ENCODE assay signal across 21 mouse cellular contexts in the genomic region with DNA sequence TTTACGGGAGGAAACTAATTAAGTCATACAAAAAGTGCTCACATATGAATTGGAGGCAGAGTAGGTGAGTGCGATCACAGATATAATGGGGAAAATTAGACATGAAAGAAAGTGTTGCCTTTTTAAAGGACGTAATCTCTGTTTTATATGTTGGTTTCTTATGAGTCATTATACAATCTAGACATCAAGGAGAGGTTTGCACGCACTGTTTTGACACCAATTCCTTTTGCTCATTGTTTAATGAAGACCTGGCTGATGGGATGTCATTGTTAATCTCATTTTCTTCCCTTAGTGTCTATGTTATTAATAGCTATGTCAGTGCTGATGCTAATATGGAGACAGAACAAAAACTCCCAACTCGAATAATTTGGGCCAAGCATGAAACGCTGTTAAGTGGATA. TPM values are rescaled to one million over a fixed set of nuclear protein-coding genes. Genes with fewer than 3 reads are reported as not detected.
A peak's percentile ranks its signal among the peaks of the same experiment; 100 is the strongest.
DNase-seq lines count a peak whose midpoint lies in the region; ATAC-seq lines count a peak whose summit lies in the region.
"Had no signal": no experiment of that assay in that cellular context is flagged by ENCODE, and none has a peak within 500 bp of the region (broad histone marks: within the 10 kb centered on the region; RNA-seq: fewer than 3 reads in every experiment).

No protein-coding gene starts in this region.

- no peak overlapping the region for H3K4me3 ChIP-seq in forebrain, embryonic 14.5 days (ENCODE audit: low read depth, low read length)
- no peak overlapping the region for H3K4me3 ChIP-seq in forebrain, embryonic 12.5 days (replicated peaks)
- no peak overlapping the region for H3K4me3 ChIP-seq in liver, embryonic 12.5 days
- no peak overlapping the region for H3K4me3 ChIP-seq in liver, embryonic 11.5 days (ENCODE audit: low read depth, low read length)
- H3K4me3 ChIP-seq in heart, embryonic 10.5 days: no peak overlapping the region
- H3K4me3 ChIP-seq: embryonic facial prominence, embryonic 13.5 days; heart, adult 2 months; heart, embryonic 12.5 days had no signal

- peak; percentile 31 for DNase-seq in forebrain, embryonic 14.5 days (ENCODE audit: low spot score)
- no peak for DNase-seq in liver, embryonic 11.5 days (ENCODE audit: low spot score)
- peak; percentile 14 for DNase-seq in Muller cell, postnatal 12 days (ENCODE audit: inconsistent ontology term)
- peak; percentile 18 for DNase-seq in retina, embryonic 14.5 days (ENCODE audit: low spot score)
- DNase-seq in heart, embryonic 10.5 days (ENCODE audit: low spot score): no peak
- DNase-seq in frontal cortex, adult 2 months (ENCODE audit: extremely low spot score in 1 of 2, low spot score in 1 of 2): no peak
- DNase-seq: adrenal gland, postnatal 14 days; cerebellum, adult 18-20 months; cerebellum, adult 9-11 months; cerebellum, postnatal 36 days; gastrocnemius, postnatal 14 days; heart, adult 2 months; heart, postnatal 36 days; kidney, adult 11 months had no signal

- H3K27ac ChIP-seq in forebrain, embryonic 14.5 days (ENCODE audit: low read depth, low read length): no peak overlapping the region
- H3K27ac ChIP-seq in forebrain, embryonic 12.5 days: no peak overlapping the region
- H3K27ac ChIP-seq in liver, embryonic 12.5 days: no peak overlapping the region; the same call in 1 of the 2 replicates
- no peak overlapping the region for H3K27ac ChIP-seq in liver, embryonic 11.5 days (ENCODE audit: low read depth, low read length)
- no peak overlapping the region for H3K27ac ChIP-seq in heart, embryonic 10.5 days
- H3K27ac ChIP-seq: embryonic facial prominence, embryonic 13.5 days; heart, adult 2 months; hindbrain, postnatal 0 days had no signal

- ATAC-seq in forebrain, embryonic 14.5 days: no peak
- ATAC-seq in forebrain, embryonic 12.5 days (ENCODE audit: low FRiP score): no peak
- no peak for ATAC-seq in liver, embryonic 12.5 days
- no peak for ATAC-seq in liver, embryonic 11.5 days (replicated peaks; ENCODE audit: low FRiP score)
- ATAC-seq: activated CD4-positive, CD25-positive, alpha-beta regulatory T cell, adult 4 months; hindbrain, postnatal 0 days; Patski had no signal

- WGBS in forebrain, embryonic 14.5 days: 56% methylated on average over 6 of the region's 6 CpGs
- WGBS in forebrain, embryonic 12.5 days: 54% methylated on average over 6 of the region's 6 CpGs
- WGBS in liver, embryonic 12.5 days (ENCODE audit: insufficient replicate concordance): 57% methylated on average over 6 of the region's 6 CpGs
- 73% methylated on average over 6 of the region's 6 CpGs for WGBS in liver, embryonic 11.5 days
- WGBS in heart, embryonic 10.5 days: 91% methylated on average over 6 of the region's 6 CpGs

- H3K4me1 ChIP-seq in forebrain, embryonic 14.5 days (ENCODE audit: control insufficient read depth, insufficient read depth, low read length): 0 out of 2 replicates have a peak, but pooled peaks cover 2% of the 10 kb centered on the region
- H3K4me1 ChIP-seq in forebrain, embryonic 12.5 days: no peaks in the 10 kb centered on the region
- H3K4me1 ChIP-seq in liver, embryonic 12.5 days: peaks cover 32% of the 10 kb centered on the region
- H3K4me1 ChIP-seq in liver, embryonic 11.5 days (replicated peaks; ENCODE audit: control insufficient read depth, insufficient read depth, low read length): peaks cover 4% of the 10 kb centered on the region; the same call in 1 of the 2 replicates
- H3K4me1 ChIP-seq in heart, embryonic 10.5 days: no peaks in the 10 kb centered on the region
- H3K4me1 ChIP-seq: embryonic facial prominence, embryonic 13.5 days; heart, embryonic 12.5 days had no signal

- no peaks in the 10 kb centered on the region for H3K36me3 ChIP-seq in forebrain, embryonic 14.5 days (ENCODE audit: control insufficient read depth, insufficient read depth, low read length)
- H3K36me3 ChIP-seq in forebrain, embryonic 12.5 days (replicated peaks): no peaks in the 10 kb centered on the region
- no peaks in the 10 kb centered on the region for H3K36me3 ChIP-seq in liver, embryonic 12.5 days
- no peaks in the 10 kb centered on the region for H3K36me3 ChIP-seq in liver, embryonic 11.5 days (ENCODE audit: control insufficient read depth, insufficient read depth, low read length)
- no peaks in the 10 kb centered on the region for H3K36me3 ChIP-seq in heart, embryonic 10.5 days
- H3K36me3 ChIP-seq: embryonic facial prominence, embryonic 13.5 days; heart, embryonic 12.5 days had no signal

- no peaks in the 10 kb centered on the region for H3K9me3 ChIP-seq in forebrain, embryonic 14.5 days (replicated peaks; ENCODE audit: control insufficient read depth, low read length)
- no peaks in the 10 kb centered on the region for H3K9me3 ChIP-seq in forebrain, embryonic 12.5 days
- no peaks in the 10 kb centered on the region for H3K9me3 ChIP-seq in liver, embryonic 12.5 days (replicated peaks)
- H3K9me3 ChIP-seq in liver, embryonic 11.5 days (ENCODE audit: control insufficient read depth, low read length): no peaks in the 10 kb centered on the region
- H3K9me3 ChIP-seq in heart, embryonic 10.5 days: no peaks in the 10 kb centered on the region
- H3K9me3 ChIP-seq: embryonic facial prominence, embryonic 13.5 days; heart, embryonic 12.5 days had no signal

- H3K9ac ChIP-seq in forebrain, embryonic 14.5 days (ENCODE audit: low read length): no peak overlapping the region
- H3K9ac ChIP-seq in forebrain, embryonic 12.5 days: no peak overlapping the region
- no peak overlapping the region for H3K9ac ChIP-seq in liver, embryonic 12.5 days
- no peak overlapping the region for H3K9ac ChIP-seq in liver, embryonic 11.5 days (ENCODE audit: low read depth, low read length)
- H3K9ac ChIP-seq: embryonic facial prominence, embryonic 13.5 days; heart, embryonic 12.5 days had no signal

- no peak overlapping the region for H3K4me2 ChIP-seq in forebrain, embryonic 14.5 days (ENCODE audit: low read length)
- H3K4me2 ChIP-seq in forebrain, embryonic 12.5 days: no peak overlapping the region
- peak overlapping the region; percentile 43; the same call in 1 of the 2 replicates for H3K4me2 ChIP-seq in liver, embryonic 12.5 days
- no peak overlapping the region for H3K4me2 ChIP-seq in liver, embryonic 11.5 days
- H3K4me2 ChIP-seq: embryonic facial prominence, embryonic 13.5 days; heart, embryonic 12.5 days had no signal

- H3K27me3 ChIP-seq in forebrain, embryonic 14.5 days (replicated peaks; ENCODE audit: control insufficient read depth, insufficient read depth, low read length): no peaks in the 10 kb centered on the region
- no peaks in the 10 kb centered on the region for H3K27me3 ChIP-seq in forebrain, embryonic 12.5 days
- no peaks in the 10 kb centered on the region for H3K27me3 ChIP-seq in liver, embryonic 12.5 days (replicated peaks)
- no peaks in the 10 kb centered on the region for H3K27me3 ChIP-seq in liver, embryonic 11.5 days (replicated peaks; ENCODE audit: control insufficient read depth, insufficient read depth, low read length)
- no peaks in the 10 kb centered on the region for H3K27me3 ChIP-seq in heart, embryonic 10.5 days (ENCODE audit: insufficient read depth, poor library complexity, severe bottlenecking)
- H3K27me3 ChIP-seq: embryonic facial prominence, embryonic 13.5 days; heart, embryonic 12.5 days had no signal

RNA-seq across cellular contexts. Expression of a gene that starts 20.3 kb away (rescaled TPM):
- 1.4 and 1.5 TPM in 2 replicates for polyA plus RNA-seq in forebrain, embryonic 14.5 days (2014; fragmentation: Nextera tagmentation; extraction: Ambion mirVana)
- 1.0 and 1.5 TPM in 2 replicates for polyA plus RNA-seq in forebrain, embryonic 12.5 days (2016; fragmentation: Nextera tagmentation; extraction: Ambion mirVana)
- 17.6 and 17.7 TPM in 2 replicates for polyA plus RNA-seq in liver, embryonic 12.5 days (2016; fragmentation: Nextera tagmentation; extraction: Ambion mirVana)
- 24.0 and 27.1 TPM in 2 replicates for polyA plus RNA-seq in liver, embryonic 11.5 days (2014; fragmentation: Nextera tagmentation; extraction: Ambion mirVana)
- 0.84 and 1.9 TPM in 2 replicates for polyA plus RNA-seq in heart, embryonic 10.5 days (2016; fragmentation: Nextera tagmentation; extraction: Ambion mirVana)
- polyA plus RNA-seq in frontal cortex, adult 2 months (2012; rRNA removed): 6.4 TPM in 2 replicates
- polyA plus RNA-seq: Patski had no signal

Comparison
In these comparisons a context has a peak if more than half of its experiments do, and no peak if none do; other contexts are left out.
1. DNase-seq: peak in forebrain, embryonic 14.5 days (single experiment), Muller cell, postnatal 12 days (single experiment) and retina, embryonic 14.5 days (single experiment); none in liver, embryonic 11.5 days (single experiment), heart, embryonic 10.5 days (single experiment) and frontal cortex, adult 2 months (0 of 2).